Mouse (Mus musculus) forebrain, embryonic 14.5 days (tissue): Measurements from ENCODE around the gene 6430531B16Rik. TPM values are rescaled to one million over a fixed set of nuclear protein-coding genes. Genes with fewer than 3 reads are reported as not detected.

ENCODE experiments used
- ATAC-seq: fragments of 200-750 bp; cut with Nextera tagmentation; 2 replicates; pipeline ENCODE4 v1.8.0; 2017; ENCODE audit warnings: mild to moderate bottlenecking, moderate library complexity
- DNase-seq: peaks from one replicate; pipeline ENCODE4 v3.0.0-alpha.2; 2015; ENCODE audit warnings: low spot score
- H3K27ac ChIP-seq: fragments of 300-500 bp; sonication (generic); 2 replicates; pipeline ENCODE4 v1.5.1; 2014; ENCODE audit warnings: low read depth, mild to moderate bottlenecking, control low read depth, low read length, moderate library complexity
- H3K27me3 ChIP-seq: fragments of 300-500 bp; sonication (generic); replicated peaks from 2 replicates; pipeline ENCODE4 v1.6.1; 2014; ENCODE audit warnings: low read length, control low read depth, mixed read lengths; ENCODE audit not compliant: control insufficient read depth, insufficient read depth
- H3K36me3 ChIP-seq: fragments of 300-500 bp; sonication (generic); 2 replicates; pipeline ENCODE4 v1.6.1; 2014; ENCODE audit warnings: low read length, control low read depth; ENCODE audit not compliant: control insufficient read depth, insufficient read depth
- H3K4me1 ChIP-seq: fragments of 300-500 bp; sonication (generic); 2 replicates; pipeline ENCODE4 v1.6.1; 2014; ENCODE audit warnings: antibody characterized with exemption, low read length, control low read depth; ENCODE audit not compliant: control insufficient read depth, insufficient read depth
- H3K4me2 ChIP-seq: fragments of 300-500 bp; sonication (generic); 2 replicates; pipeline ENCODE4 v1.6.1; 2014; ENCODE audit warnings: mild to moderate bottlenecking, control low read depth, low read length
- H3K4me3 ChIP-seq: fragments of 300-500 bp; sonication (generic); 2 replicates; pipeline ENCODE4 v1.5.1; 2014; ENCODE audit warnings: low read depth, low read length, control low read depth
- H3K9ac ChIP-seq: fragments of 300-500 bp; sonication (generic); 2 replicates; pipeline ENCODE4 v1.6.1; 2014; ENCODE audit warnings: mild to moderate bottlenecking, low read length, control low read depth, moderate library complexity
- H3K9me3 ChIP-seq: fragments of 300-500 bp; sonication (generic); replicated peaks from 2 replicates; pipeline ENCODE4 v1.6.1; 2016; ENCODE audit warnings: low read length, control low read depth, mixed read lengths; ENCODE audit not compliant: control insufficient read depth
- WGBS: fragments of 180-500 bp; shearing (Covaris S2); extraction: QIAGEN DNeasy Blood & Tissue Kit; methylation state at CpG from one replicate; pipeline ENCODE4 v1.1.7; 2014; 5-methylcytosine and 5-hydroxymethylcytosine counted together
- polyA plus RNA-seq: library from polyadenylated mRNA; unstranded; fragments of >200 nt; fragmentation: Nextera tagmentation; extraction: Ambion mirVana; gene quantifications from 2 replicates; pipeline ENCODE4 v1.2.1, GENCODE M21; 2014

The 6430531B16Rik gene
- polyA plus RNA-seq, 1 experiment from 2014 or later, result 0.86 TPM

DNA sequence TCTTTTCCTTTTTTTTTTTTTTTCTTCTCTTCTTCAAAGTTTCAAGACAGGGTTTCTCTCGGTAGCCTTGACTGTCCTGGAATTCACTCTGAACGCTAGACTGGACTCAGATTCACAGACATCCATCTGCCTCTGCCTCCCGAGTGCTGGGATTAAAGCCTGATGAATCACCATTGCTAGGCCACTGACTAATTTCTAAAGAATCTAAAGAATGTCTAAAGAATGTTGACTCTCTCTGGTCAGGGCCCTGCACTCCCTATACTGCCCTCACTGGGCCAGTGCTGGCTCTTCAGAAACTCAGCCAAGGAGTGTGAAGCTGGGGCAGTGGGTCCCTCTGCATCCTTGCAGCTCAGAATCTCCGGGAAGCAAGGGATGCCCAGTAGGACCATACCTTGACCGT lies 3.1 kb downstream of the 6430531B16Rik start:
- H3K27me3 ChIP-seq, result no peaks in the 10 kb centered on the region
- H3K27ac ChIP-seq, result no peak overlapping the region
- no peak overlapping the region for H3K4me2 ChIP-seq
- H3K4me3 ChIP-seq, result no peak overlapping the region
- no peak for ATAC-seq
- no peak for DNase-seq
- H3K9ac ChIP-seq, result no peak overlapping the region
- H3K9me3 ChIP-seq, result no peaks in the 10 kb centered on the region
- no peaks in the 10 kb centered on the region for H3K36me3 ChIP-seq
- H3K4me1 ChIP-seq, result 0 out of 2 replicates have a peak, but pooled peaks cover 2% of the 10 kb centered on the region
- 59% methylated on average over 5 of the region's 5 CpGs for WGBS

- 88% methylated on average over 10 of the region's 10 CpGs for WGBS
- no peak overlapping the region for H3K9ac ChIP-seq
- no peaks in the 10 kb centered on the region for H3K27me3 ChIP-seq
- H3K4me3 ChIP-seq, result no peak overlapping the region
- no peaks in the 10 kb centered on the region for H3K9me3 ChIP-seq
- no peak overlapping the region for H3K4me2 ChIP-seq
- ATAC-seq, result no peak
- H3K4me1 ChIP-seq, result 0 out of 2 replicates have a peak, but pooled peaks cover 2% of the 10 kb centered on the region
- H3K36me3 ChIP-seq, result no peaks in the 10 kb centered on the region
- no peak for DNase-seq
- H3K27ac ChIP-seq, result no peak overlapping the region
Observed at GRCm38 (mm10) chr7:139974307-139974706, 4.2 kb downstream of the 6430531B16Rik start.

- Histone ChIP-seq H3K4me2 (no peak overlapping the region), H3K27ac (no peak overlapping the region), H3K27me3 (no peaks in the 10 kb centered on the region), H3K9ac (no peak overlapping the region), H3K36me3 (no peaks in the 10 kb centered on the region), H3K4me3 (no peak overlapping the region), H3K9me3 (no peaks in the 10 kb centered on the region), H3K4me1 (no peaks in the 10 kb centered on the region)
- ATAC-seq (no peak), DNase-seq (no peak)
Observed at GRCm38 (mm10) chr7:139972923-139973331, 5.6 kb downstream of the 6430531B16Rik start.

- no peak for ATAC-seq
Observed at GRCm38 (mm10) chr7:139971436-139971835, 7.1 kb downstream of the 6430531B16Rik start.

GRCm38 (mm10) chr7:139970979-139971378 lies 7.6 kb downstream of the 6430531B16Rik start:
- no peaks in the 10 kb centered on the region for H3K36me3 ChIP-seq
- no peaks in the 10 kb centered on the region for H3K27me3 ChIP-seq
- no peaks in the 10 kb centered on the region for H3K4me1 ChIP-seq
- no peaks in the 10 kb centered on the region for H3K9me3 ChIP-seq
- 79% methylated on average over 5 of the region's 5 CpGs for WGBS
- H3K4me2 ChIP-seq, result no peak overlapping the region
- H3K4me3 ChIP-seq, result no peak overlapping the region
- no peak overlapping the region for H3K27ac ChIP-seq
- H3K9ac ChIP-seq, result no peak overlapping the region
- DNase-seq, result no peak
- no peak for ATAC-seq

More at GRCm38 (mm10) chr7:139971436-139971835, 7.1 kb downstream of the 6430531B16Rik start:
- H3K36me3 ChIP-seq, result no peaks in the 10 kb centered on the region
- no peaks in the 10 kb centered on the region for H3K4me1 ChIP-seq
- H3K4me2 ChIP-seq, result no peak overlapping the region
- no peak overlapping the region for H3K4me3 ChIP-seq
- no peaks in the 10 kb centered on the region for H3K9me3 ChIP-seq
- WGBS, result 74% methylated on average over 6 of the region's 6 CpGs
- H3K27me3 ChIP-seq, result no peaks in the 10 kb centered on the region
- no peak overlapping the region for H3K27ac ChIP-seq
- DNase-seq, result no peak
- no peak overlapping the region for H3K9ac ChIP-seq

GRCm38 (mm10) chr7:139970216-139970919 lies 8.2 kb downstream of the 6430531B16Rik start:
- Histone ChIP-seq H3K27ac (no peak overlapping the region), H3K4me2 (no peak overlapping the region), H3K4me3 (no peak overlapping the region), H3K27me3 (no peaks in the 10 kb centered on the region), H3K4me1 (no peaks in the 10 kb centered on the region), H3K9ac (no peak overlapping the region), H3K36me3 (no peaks in the 10 kb centered on the region), H3K9me3 (no peaks in the 10 kb centered on the region)
- no peak for ATAC-seq
- no peak for DNase-seq
- 88% methylated on average over 10 of the region's 10 CpGs for WGBS

DNA sequence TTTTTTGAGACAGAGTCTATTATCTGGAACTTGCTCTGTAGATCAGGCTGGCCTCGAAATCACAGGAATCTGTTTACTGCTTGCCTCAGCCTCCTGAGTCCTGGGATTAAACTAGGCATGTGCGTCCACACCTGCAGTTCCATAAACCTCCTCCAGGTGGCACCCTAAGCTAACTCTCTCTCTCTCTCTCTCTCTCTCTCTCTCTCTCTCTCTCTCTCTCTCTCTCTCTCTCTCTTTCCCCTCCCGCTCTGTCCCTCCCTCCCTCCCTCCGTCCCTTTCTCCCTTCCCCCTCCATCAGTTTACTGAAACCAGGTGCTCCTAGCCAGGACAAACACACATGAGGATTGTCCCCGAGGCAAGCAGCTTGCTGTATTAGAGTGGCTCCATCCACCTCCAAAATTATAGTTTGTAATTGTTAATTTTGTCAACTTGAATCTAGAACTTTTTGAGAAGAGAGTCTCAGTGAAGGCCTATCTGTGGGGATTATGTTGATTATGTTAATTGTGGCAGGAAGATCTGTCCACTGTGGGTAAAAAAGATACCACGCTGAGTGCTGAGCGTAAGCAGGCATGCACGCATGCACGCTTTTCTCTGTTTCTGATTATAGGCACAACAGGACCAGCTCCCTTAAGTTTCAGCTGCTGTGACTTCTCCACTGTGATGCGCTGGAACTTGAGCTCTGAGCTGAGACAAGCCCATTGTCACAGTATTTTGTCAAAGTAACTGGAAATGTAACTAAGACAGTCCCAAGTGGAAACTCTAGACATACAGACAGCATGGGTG lies 9.0 kb downstream of the 6430531B16Rik start:
- Histone ChIP-seq H3K4me1 (no peaks in the 10 kb centered on the region), H3K9me3 (no peaks in the 10 kb centered on the region), H3K4me3 (no peak overlapping the region), H3K27ac (no peak overlapping the region), H3K27me3 (no peaks in the 10 kb centered on the region), H3K4me2 (no peak overlapping the region), H3K36me3 (no peaks in the 10 kb centered on the region), H3K9ac (no peak overlapping the region)
- WGBS, result 36% methylated on average over 10 of the region's 10 CpGs
- DNase-seq, result peak; percentile 86
- ATAC-seq, result peak; percentile 63

DNA sequence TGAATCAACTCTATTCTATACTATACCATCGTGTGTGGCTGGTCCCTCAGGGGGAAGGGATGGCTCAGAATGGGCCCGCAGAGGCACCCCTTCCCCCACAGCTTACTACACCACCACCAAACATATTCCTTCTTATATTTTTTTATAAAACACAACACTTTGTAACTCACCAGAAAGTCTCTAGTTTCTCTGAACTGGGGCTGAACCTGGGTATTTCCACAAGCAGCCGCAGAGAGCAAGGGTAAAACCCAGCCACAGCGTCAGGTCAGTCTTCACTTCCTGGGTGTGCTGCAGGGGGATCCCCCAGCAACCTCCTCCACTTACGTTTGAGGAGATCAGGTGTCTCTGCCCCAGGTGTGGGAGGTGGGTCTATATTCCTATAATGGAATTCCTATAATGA lies 10.1 kb downstream of the 6430531B16Rik start:
- ATAC-seq (no peak), DNase-seq (no peak)
- Histone ChIP-seq H3K9ac (no peak overlapping the region), H3K9me3 (no peaks in the 10 kb centered on the region), H3K4me3 (no peak overlapping the region), H3K36me3 (no peaks in the 10 kb centered on the region), H3K27ac (no peak overlapping the region), H3K27me3 (no peaks in the 10 kb centered on the region), H3K4me2 (no peak overlapping the region), H3K4me1 (no peaks in the 10 kb centered on the region)
- 55% methylated on average over 5 of the region's 5 CpGs for WGBS

- Histone ChIP-seq H3K4me1 (no peaks in the 10 kb centered on the region), H3K27ac (no peak overlapping the region), H3K36me3 (no peaks in the 10 kb centered on the region), H3K27me3 (no peaks in the 10 kb centered on the region), H3K9me3 (no peaks in the 10 kb centered on the region), H3K4me3 (no peak overlapping the region), H3K4me2 (no peak overlapping the region), H3K9ac (no peak overlapping the region)
- DNase-seq (no peak), ATAC-seq (no peak)
- 11% methylated on average over 4 of the region's 4 CpGs for WGBS
Observed at GRCm38 (mm10) chr7:139967175-139967574, 11.4 kb downstream of the 6430531B16Rik start.
